Mouse (Mus musculus) embryonic fibroblast, embryonic 13.5 days (primary cell): ENCODE measurements around the gene Ash1l. TPM values are rescaled to one million over a fixed set of nuclear protein-coding genes. Genes with fewer than 3 reads are reported as not detected.
A peak's percentile ranks its signal among the peaks of the same experiment; 100 is the strongest.

Experiments used
- H3K27ac ChIP-seq: 2 replicates; pipeline ENCODE4 v1.5.1; 2012; ENCODE audit warnings: low read length, control low read depth, inconsistent platforms; ENCODE audit not compliant: insufficient read depth
- H3K4me1 ChIP-seq: 2 replicates; pipeline ENCODE4 v1.6.1; 2011; ENCODE audit warnings: low read length; ENCODE audit not compliant: control insufficient read depth, insufficient read depth
- H3K4me3 ChIP-seq: 2 replicates; pipeline ENCODE4 v1.5.1; 2011; ENCODE audit warnings: mild to moderate bottlenecking, control low read depth, low read length; ENCODE audit not compliant: insufficient read depth
- CTCF ChIP-seq: IDR thresholded peaks from 2 replicates; pipeline ENCODE4 v1.5.1; 2011; ENCODE audit warnings: mild to moderate bottlenecking, control low read depth, low read length, moderate library complexity, borderline replicate concordance; ENCODE audit not compliant: insufficient read depth
- POLR2A ChIP-seq: IDR thresholded peaks from 2 replicates; pipeline ENCODE4 v1.6.1; 2011; ENCODE audit warnings: low read depth, mild to moderate bottlenecking, control low read depth, low read length, moderate library complexity
- polyA plus RNA-seq: library from polyadenylated mRNA; stranded (reverse); fragments of >200 nt; gene quantifications from 2 replicates; pipeline ENCODE4 v1.2.4, GENCODE M21; 2011; ENCODE audit warnings: low read depth; ENCODE audit not compliant: missing spikeins, insufficient read length

The Ash1l gene
- 47.4 and 50.1 TPM in 2 replicates for polyA plus RNA-seq

GRCm38 (mm10) chr3:88950576-88951326, at the start of gene Ash1l, which contains the start of gene Dap3:
Gene Ash1l (plus strand): TSS chr3:88950622.
Gene Dap3 (minus strand): TSS chr3:88951181.
- Histone ChIP-seq H3K27ac (peak within 1 kb of the TSS; percentile 96), H3K4me3 (peak within 1 kb of the TSS; percentile 92), H3K4me1 (peaks cover 3% of the 10 kb centered on the region; the same call in 1 of the 2 replicates)
- TF ChIP-seq POLR2A (peak; percentile 57), CTCF (no peak)

GRCm38 (mm10) chr3:88904803-88905202, 45.6 kb upstream of the Ash1l start:
- TF ChIP-seq POLR2A (no peak), CTCF (no peak)
- Histone ChIP-seq H3K4me3 (no peak overlapping the region), H3K4me1 (no peaks in the 10 kb centered on the region), H3K27ac (no peak overlapping the region)

- Histone ChIP-seq H3K4me3 (no peak overlapping the region), H3K27ac (no peak overlapping the region), H3K4me1 (no peaks in the 10 kb centered on the region)
- TF ChIP-seq POLR2A, result 0 out of 2 replicates have a peak, but pooled peaks have one; percentile 10
- TF ChIP-seq CTCF, result no peak
Measured at GRCm38 (mm10) chr3:88905209-88905608, 45.2 kb upstream of the Ash1l start.

GRCm38 (mm10) chr3:88905741-88906140, 44.7 kb upstream of the Ash1l start:
- no peak overlapping the region for H3K27ac ChIP-seq
- H3K4me1 ChIP-seq, result no peaks in the 10 kb centered on the region
- H3K4me3 ChIP-seq, result no peak overlapping the region
- TF ChIP-seq POLR2A (no peak), CTCF (no peak)

GRCm38 (mm10) chr3:88906393-88907159, 43.8 kb upstream of the Ash1l start:
- Histone ChIP-seq H3K4me1 (no peaks in the 10 kb centered on the region), H3K4me3 (no peak overlapping the region), H3K27ac (no peak overlapping the region)
- TF ChIP-seq CTCF (no peak), POLR2A (no peak)

- no peak overlapping the region for H3K27ac ChIP-seq
- peak overlapping the region; percentile 84 for H3K4me3 ChIP-seq
- no peak for TF ChIP-seq POLR2A
- no peak for TF ChIP-seq CTCF
- no peaks in the 10 kb centered on the region for H3K4me1 ChIP-seq
Measured at GRCm38 (mm10) chr3:88912585-88912984, 37.8 kb upstream of the Ash1l start.

GRCm38 (mm10) chr3:88913511-88914383, 36.7 kb upstream of the Ash1l start, which contains the start of gene Msto1:
Gene Msto1 (minus strand): TSS chr3:88913999.
- H3K4me1 ChIP-seq, result no peaks in the 10 kb centered on the region
- TF ChIP-seq CTCF, result no peak
- peak; percentile 91 for TF ChIP-seq POLR2A
- H3K27ac ChIP-seq, result peak within 1 kb of the TSS; percentile 94
- peak within 1 kb of the TSS; percentile 84 for H3K4me3 ChIP-seq

GRCm38 (mm10) chr3:88914384-88914810, 36.0 kb upstream of the Ash1l start:
- TF ChIP-seq CTCF (no peak), POLR2A (no peak)
- H3K4me3 ChIP-seq, result peak overlapping the region; percentile 84

GRCm38 (mm10) chr3:88918981-88919380, 31.4 kb upstream of the Ash1l start:
- H3K4me1 ChIP-seq, result no peaks in the 10 kb centered on the region
- no peak overlapping the region for H3K4me3 ChIP-seq
- no peak overlapping the region for H3K27ac ChIP-seq
- no peak for TF ChIP-seq POLR2A
- TF ChIP-seq CTCF, result no peak

More at GRCm38 (mm10) chr3:88914384-88914810, 36.0 kb upstream of the Ash1l start:
- Histone ChIP-seq H3K4me1 (no peaks in the 10 kb centered on the region), H3K27ac (peak overlapping the region; percentile 94)
